Mouse (Mus musculus) gonadal fat pad, adult 2 months (tissue): ENCODE data around the gene Aqp6. TPM values are rescaled to one million over a fixed set of nuclear protein-coding genes. Genes with fewer than 3 reads are reported as not detected.

ENCODE experiments used
- DNase-seq: peaks from one replicate; pipeline ENCODE4 v3.0.0-alpha.2; 2012; ENCODE audit warnings: low read depth
- polyA plus RNA-seq: library from polyadenylated mRNA; depleted of rRNA; stranded (reverse); fragments of >200 nt; gene quantifications from 2 replicates; pipeline ENCODE4 v1.2.3, GENCODE M21; 2012; rRNA removed

The Aqp6 gene
- polyA plus RNA-seq: 6.4 and 9.1 TPM in 2 replicates

DNA sequence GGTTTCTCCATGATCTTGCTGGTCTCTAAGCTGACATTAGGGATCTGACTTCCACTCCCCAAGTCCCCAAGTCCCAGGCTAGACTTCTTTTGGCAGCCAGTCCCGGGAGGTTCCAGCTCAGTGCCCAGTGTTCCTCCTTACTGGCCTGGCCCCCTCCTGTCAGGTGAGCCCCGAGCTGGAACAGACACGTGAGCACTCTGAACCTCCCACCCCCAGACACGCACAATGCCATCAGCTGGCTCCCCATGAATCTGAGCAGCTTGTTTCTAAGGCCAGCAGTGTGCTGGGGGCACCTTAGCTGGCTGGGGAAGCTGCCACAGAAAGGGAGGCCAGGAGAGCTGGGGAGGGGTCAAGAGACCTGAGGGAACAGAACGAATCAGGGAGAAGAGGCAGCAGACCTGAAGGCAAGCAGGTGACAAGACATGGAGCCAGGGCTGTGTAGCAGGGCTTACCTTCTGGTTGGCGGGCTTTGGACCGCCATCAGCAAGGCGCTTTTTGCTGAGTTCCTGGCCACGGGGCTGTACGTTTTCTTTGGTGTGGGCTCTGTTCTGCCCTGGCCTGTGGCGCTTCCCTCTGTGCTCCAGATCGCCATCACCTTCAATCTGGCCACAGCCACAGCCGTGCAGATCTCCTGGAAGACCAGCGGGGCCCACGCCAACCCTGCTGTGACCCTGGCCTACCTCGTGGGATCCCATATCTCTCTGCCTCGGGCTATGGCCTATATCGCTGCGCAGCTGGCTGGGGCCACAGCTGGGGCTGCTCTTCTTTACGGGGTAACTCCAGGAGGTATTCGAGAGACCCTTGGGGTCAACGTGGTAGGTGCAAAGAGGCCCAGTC lies at the start of gene Aqp6:
Aqp6 (plus strand) TSS at position 415 of the 837 bp plus-strand sequence.
- no peak for DNase-seq

DNA sequence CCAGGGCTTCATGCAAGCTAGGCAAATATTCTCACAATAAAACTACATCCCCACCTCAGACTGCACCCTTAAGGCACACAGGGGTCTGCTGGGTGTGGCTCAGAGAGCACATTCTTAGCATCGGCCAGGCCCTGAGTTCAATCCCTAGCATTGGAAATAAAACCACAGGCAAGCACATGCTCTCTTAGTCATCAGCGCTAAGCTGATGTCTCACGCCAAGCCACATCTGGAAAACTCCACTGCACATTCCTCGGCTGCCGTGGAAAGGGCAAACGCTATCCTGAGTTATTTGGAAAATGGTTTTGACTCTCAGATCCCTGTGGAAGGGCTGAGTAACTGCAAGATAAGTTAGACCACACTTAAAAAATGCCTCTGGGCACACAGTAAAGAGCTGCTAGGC lies 47.4 kb upstream of the Aqp6 start:
- DNase-seq: no peak

DNA sequence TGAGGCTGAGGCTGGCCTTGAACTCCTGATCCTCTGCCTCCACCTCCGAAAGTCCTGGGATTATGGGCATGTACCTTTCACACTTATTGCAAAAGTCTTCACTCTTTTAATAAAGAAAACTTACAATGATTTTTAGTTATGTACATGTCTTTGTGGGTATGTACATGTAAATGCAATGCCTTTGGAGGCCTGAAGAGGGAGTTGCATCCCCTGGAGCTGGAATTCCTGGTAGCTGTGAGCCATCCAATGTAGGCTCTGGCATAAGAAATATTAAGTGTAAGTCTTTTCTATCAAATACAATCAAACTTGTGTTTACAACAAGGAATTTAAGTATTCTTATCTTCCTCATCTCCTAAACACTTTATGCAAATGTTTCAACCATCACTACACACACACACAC lies 42.3 kb upstream of the Aqp6 start:
- no peak for DNase-seq

DNA sequence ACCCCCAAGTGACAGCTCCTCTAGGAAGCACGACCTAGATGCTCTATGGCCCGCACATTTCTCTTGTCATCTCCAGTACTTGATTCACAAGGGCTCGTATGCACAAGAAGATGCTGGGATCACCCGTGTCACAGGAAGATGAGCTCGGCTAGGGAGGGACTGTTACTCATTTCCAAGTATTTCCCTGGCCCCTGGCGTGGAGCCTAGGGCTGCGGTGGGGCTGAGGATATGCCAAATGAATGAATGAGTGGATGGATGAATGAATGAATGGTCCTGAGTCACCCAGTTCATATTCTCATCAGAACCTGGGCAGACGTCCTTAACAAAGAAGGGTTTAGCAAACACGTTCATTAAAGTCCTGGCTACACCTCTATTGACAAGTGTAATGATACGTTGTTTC lies 41.0 kb upstream of the Aqp6 start:
- no peak for DNase-seq

DNA sequence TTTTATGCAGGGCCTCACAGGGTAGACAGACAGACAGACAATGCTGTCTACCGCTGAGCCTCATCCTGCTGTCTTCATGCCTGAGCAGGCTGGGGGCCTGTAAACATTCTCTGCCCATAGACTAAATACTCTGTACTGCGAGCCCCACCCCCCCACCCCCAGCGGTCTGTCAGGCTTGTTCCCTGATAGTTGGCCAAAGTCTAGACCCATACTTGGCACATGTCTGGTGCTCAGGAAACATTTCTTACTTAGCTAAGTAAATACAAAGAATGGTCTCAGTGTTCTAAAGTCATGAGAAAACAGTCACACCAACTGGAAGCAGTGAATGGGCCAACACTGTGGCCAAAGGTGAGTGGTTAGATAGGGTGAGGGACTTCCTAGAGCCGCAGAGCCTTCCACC lies 33.8 kb upstream of the Aqp6 start:
- DNase-seq: no peak

DNA sequence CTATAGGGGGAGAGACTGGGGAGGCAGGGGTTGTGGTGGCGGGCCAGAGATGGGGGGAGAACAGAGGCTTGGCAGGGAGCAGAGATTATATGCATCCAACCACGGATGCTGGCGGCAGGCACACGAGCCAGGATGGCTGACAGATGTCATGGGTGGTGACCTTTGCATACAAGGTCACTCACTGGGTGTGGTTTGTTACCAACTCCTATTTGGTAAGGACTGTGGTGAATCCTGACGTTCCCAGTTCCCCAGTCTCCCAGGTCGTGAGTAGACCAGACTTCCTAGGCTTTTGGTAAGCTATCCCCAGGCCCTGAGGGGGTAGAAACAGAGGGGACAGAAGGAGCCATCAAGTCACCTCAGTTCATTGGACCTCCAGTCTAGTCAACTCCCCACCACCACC lies 32.5 kb upstream of the Aqp6 start:
- DNase-seq: no peak

DNA sequence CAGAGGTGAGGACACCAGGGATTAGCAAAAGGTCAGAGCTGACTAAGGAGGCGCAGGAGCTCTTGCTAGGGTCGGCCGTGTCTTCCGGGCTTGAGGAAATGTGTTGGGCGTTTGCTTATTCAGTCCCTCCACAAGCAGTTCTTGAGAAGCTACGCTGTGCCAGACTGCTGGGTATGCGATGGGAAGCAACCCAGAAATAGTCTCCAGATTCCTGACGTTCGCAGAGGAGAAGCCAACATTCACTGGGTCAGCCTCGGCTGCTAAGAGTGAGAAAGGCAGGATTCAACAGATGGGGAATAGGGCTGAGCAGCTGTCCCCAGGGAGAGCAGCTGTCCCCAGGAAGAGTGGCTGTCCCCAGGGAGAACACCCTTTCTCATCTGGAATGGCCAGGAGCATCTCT lies 32.1 kb upstream of the Aqp6 start:
- DNase-seq: no peak

DNA sequence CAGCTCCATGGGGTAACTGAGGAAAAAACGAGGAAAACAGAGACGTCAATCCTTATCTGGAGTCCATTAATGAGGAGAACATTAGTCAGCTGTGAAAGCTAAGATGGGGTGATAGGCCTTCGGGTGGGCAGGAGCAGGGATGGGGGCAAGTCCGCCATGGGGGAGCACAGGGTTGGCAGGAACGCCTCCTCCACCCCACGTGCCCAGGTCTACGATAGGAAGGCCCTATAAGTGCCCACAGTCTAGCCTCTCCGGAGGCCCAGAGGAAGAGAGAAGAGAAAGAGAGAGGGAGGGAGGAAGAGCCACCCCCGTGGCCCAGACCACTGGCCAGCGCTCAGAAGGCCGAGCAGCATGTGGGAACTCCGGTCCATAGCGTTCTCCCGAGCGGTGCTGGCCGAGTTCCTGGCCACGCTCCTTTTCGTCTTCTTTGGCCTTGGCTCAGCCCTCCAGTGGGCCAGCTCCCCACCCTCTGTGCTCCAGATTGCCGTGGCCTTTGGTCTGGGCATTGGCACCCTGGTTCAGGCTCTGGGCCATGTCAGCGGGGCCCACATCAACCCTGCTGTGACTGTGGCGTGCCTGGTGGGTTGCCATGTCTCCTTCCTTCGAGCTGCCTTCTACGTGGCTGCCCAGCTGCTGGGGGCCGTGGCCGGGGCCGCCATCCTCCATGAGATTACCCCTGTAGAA lies 22.3 kb upstream of the Aqp6 start, which contains the start of gene Aqp2:
Aqp2 (plus strand) TSS at position 254 of the 684 bp plus-strand sequence.
- DNase-seq: no peak

DNA sequence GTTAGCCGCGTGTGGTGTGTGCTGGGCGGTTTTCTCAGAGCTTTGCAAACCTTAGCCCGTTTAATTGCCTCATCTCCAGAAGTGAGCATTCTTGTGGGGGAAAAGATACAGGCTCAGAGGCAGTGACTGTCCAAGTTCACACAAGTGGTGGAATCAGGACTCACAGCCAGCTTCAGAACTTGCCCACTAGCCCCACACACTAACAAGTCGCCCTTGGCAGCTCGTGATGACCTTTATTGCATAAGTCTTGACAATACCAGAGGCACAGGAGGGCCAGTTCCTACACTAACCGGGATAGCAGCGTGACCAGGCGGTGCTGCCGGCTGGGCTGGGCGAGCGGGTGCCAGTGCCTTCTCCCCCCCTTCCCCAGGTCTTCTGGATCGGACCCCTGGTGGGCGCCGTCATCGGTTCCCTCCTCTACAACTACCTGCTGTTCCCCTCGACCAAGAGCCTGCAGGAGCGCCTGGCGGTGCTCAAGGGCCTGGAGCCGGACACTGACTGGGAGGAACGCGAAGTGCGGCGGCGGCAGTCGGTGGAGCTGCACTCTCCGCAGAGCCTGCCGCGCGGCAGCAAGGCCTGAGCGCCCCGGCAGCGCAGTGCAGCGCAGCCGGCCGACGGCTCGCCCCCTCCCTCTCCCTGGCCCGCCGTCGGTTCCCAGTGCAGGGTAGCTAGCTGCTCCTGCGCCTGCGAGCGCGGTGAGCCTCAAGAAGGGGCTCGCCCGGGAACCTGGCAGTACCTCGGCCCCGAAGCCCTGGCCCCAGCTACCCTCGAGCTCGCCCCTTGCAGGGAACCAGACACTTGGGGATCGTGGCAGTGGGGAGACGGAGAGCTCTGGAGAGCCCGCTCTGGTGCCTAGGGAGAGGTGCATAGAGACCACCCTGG lies 17.5 kb upstream of the Aqp6 start:
- DNase-seq: no peak

DNA sequence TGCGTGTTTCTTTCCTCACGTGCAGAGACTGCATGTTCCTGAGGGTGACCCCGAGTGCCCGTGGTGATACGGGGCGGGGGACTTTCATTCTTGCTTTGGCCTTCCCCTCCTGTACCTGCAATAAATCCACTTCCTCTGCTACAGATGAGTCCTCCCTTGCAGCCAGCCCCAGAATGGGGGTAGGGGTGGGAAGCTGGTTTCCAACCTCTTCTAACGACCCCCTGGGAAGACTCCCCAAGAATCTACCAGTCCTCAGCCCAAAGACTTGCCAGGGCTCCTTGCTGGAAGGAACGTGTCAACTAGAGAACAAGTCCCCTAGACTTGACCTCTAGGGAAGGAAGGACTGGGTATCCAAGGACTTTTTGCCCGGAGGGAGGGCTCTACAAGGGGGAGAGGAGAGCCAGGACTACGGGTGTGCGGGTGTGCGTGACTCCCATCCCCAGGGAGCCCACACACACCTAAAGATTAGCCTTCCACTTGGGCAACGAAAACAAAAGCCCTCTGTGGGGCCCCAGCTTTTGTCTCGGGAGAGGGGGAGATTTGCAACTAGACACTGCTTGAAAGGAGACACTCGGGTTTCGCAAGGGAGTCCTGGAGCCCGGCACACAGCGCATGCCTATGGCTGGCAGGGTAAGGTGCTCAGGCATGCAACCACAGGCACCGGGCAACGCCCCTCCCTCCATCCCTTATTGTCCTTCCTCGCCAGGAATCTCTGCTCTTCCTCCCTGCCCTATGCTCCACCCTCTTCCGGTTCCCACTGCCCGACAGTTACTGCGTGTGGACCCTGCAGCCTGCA lies 16.6 kb upstream of the Aqp6 start:
- no peak for DNase-seq

DNA sequence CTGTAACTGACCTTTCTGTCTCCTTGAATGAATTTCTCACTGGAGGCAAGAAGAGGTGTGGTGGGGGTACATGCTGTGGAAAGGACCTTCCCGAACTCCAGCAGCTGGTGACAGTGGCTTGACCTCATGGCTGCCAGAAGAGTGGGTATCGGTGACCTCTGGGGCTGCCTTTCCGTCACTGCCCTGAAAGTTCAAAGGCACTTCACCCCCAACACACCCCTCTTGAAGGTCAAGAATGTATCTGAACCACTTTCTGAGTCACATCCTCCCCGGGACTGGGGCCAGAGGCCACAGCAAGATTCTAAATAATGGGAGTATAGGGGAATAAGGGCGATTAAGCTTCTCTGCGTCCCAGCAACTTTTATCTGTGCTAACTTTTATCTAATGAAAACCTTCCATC lies 15.5 kb upstream of the Aqp6 start:
- DNase-seq: no peak

DNA sequence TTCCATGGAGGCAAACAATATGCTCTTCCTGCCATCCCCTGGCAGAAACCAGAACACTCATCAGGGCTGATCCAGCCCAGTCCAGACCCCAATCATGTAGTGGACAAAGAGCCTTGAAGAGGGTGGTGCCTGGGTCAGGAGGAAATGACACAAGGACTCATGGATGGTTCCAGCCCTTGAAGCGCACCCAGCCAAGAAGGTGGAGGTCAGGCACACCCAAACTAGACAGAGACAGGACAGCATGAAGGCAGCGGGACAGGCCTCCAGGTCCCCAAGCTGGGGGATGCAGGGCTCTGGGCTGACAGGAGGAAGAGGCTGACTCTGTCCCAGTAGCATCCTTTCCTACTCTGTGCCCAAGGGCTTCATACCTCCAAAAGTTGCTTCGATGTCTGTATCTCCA lies 14.7 kb upstream of the Aqp6 start:
- no peak for DNase-seq

DNA sequence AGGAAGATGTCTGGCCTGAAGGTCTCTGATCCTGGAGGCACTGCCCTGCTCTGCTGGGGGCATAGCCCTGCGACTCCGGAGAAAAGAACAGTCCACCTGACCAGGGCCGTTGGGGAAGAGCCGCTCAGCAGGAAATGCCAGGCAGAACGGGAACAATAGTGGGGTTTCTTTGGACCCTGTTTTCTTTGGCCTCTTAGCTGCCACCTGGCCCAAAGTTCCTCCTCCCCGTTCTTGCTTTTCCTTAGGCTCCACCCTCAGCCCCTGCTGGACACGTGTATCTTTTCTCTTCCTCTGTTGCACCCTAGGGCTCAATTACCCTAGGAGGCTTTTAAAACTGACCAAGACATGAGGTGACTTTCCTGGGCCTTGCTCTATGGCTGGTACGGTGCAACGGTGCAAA lies 12.0 kb upstream of the Aqp6 start:
- no peak for DNase-seq

DNA sequence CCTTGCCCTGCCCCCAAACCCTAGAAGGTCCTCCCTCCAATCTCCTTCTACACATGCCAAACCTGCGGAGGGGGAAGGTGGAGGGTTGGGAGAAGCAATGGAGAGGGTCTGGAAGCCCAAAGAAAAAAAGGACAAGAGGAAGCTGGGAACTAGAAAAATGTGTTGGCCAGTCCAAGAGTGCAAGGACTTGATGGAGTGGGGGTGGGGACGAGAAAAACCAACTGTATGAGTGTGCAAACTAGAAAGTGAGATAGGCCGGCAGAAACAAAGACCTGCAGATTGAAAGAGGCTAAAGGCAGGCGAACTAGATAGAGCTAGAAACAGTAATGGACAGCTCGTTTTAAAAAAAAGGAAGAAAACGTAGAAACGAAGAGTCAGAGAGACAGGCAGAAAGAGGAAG lies 11.5 kb upstream of the Aqp6 start:
- DNase-seq: no peak

DNA sequence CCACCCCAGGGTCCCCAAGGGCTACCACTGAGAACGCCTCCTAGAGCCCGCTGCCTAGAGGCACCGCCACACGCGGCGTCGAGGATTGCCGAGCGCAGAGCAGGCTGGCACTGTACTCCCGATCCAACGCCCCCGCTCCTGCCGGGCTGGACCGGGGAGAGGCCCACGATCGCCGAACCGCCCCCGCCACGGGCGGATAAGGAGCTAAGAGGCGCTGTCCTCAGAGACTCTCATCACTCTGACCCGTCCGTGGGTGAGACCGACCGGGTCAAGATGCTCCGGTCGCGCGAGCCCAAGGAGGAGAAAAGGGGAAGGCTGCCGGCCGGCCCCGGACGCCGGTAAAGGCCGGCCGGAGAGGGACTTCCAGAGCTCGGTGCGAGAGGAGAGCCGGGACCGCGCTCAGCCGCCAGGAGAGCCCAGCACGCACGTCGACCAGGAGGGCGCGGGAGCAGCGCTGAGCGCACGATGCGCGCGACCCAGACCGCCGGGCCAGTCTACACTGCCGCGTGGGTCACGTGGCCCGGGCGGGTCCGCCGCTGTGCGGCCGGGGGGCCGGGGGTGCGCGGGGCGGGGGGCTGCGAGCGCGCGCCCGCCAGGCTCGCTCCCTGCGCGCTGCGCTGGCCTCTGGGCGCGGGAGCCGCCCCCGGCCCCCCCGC lies 10.6 kb upstream of the Aqp6 start, which contains the start of gene Aqp5:
Aqp5 (plus strand) TSS at position 354 of the 656 bp plus-strand sequence.
- DNase-seq: no peak

DNA sequence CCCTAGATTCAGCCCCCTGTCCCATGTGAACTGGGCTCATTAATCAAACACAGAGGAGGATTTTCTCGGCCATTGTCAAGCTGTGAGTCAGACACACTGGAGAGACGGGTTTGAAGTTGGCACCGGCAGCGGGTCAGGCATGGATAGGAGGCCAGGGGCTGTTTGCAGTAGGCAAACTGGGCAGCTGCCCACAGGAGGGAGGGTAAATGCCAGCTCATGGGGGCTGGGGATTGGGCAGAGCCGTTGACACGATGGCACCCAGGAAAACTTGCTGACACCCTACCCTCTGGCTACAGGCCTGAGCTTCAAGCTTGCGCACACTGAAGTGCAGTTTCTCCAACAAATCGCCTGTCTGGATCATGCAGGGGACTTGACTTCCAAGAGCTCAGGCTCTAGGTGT lies 9.0 kb upstream of the Aqp6 start:
- DNase-seq: no peak

DNA sequence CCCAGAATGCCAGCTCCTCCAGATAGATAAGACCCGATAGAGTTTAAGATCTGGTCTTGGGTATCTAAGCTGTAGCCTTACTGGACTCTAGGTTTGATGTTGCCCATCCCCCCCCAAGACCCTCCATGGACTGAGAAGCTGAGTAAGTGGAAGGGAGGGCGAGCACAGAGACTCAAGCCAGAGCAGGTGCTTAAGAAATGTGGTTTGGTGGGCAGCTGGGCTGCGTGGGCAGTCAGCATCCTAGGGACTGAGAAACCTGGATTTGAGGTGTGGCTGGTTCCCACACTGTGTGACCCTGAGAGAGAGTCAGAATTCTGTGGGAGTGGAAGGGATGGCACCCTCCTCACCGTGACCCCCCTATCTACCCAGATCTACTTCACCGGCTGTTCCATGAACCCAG lies 8.3 kb upstream of the Aqp6 start:
- no peak for DNase-seq

DNA sequence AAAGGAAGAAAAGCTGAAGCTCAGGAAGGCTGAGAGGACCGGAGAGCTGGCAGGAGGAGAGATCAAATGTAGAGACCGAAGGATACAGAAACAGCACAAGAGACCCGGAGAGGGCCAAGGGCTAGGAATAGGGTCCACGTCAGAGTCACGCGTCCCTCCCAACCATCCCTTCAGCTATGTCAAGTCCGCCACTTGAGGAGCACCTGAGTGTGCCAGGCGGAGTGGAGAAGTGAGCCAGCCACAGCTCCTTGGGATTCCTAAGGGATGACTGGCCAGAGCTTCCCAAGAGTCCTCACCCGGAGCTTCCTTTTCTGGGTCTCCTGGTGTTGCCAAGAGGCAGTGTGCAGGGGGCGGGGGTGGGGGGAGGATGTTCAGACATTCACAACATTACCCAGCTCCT lies 6.2 kb upstream of the Aqp6 start:
- DNase-seq: no peak

DNA sequence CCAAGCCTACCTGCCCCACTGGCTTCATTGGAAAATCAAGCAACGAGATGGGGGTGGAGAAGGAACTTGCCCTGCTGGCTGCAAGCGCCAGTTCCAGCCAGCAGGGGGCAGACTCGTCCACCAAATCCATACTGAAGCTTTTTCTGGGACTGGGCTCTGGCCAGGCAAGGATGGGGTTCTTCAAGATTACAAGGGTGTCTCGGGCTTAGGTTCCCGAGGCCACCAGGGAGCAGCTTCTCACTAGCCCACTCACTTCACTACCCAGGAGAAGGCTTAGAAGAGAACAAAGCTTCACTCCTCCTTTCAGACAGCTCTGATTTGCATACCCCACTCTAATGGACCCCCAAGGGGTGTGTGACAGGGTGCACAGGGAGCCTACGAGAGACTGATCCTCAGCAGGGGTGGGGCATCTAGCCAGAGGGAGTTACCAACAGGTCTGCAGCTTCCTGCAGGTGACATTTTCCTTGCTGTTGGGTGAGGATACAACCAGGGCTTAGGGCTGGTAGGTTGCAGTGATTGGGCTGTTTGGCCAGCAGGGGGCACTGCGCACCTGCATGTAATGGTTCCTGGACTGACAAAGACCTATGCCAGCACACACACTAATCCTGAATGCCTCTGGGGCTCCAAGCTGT lies 5.0 kb upstream of the Aqp6 start:
- no peak for DNase-seq

DNA sequence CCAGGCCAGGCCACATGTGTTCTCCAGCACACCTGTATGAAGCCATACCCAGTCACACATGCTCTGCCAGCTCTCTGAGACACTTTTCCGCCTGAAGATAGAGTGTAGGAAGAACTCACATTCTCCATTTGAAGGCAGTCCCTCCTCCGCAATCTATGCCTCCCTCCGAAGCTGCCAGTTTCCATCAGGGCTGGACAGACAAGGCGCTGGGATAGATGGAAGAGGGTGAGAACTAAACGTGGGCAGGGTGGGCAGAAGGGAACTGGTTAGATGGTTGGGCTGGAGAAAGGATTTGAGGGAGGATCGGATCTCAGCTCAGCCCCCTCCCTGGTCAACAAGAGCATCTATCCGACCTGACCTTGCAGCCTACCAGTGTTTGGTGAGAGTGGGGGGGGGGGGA lies 4.4 kb upstream of the Aqp6 start:
- DNase-seq: no peak
